Mouse (Mus musculus): ENCODE data around the gene Kif5a.

DNA sequence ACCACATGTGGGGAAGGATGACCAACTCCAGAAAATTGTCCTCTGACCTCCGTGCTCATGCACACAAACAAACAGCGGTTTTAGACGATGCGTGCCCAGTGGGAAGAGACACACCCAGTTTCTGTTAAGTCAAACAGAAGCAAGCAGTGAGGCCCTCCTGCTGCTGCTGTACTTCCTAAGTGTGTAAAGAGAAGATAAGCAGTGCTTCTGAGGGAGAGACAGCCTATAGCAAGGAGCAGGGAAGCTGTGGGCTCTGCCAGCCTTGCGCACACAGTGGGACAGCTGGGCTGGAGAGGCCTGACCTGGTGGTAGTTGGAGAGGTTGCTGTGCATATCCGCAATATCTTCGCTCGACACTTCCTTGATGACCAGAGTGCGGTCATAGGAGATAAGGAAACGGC is 57.8 kb downstream of the Kif5a start:
- TF ChIP-seq EP300 (IDR thresholded peaks at IDR 0.05; ENCODE audit: low read depth) (peak; percentile 92), CTCF (IDR thresholded peaks at IDR 0.05; ENCODE audit: low read depth) (no peak; the same call in 1 of the 2 replicates)

Measured in liver, embryonic 14.5 days (tissue).